Mouse (Mus musculus) cerebellum, adult (tissue): Measurements from ENCODE around the gene Siva1.

Experiments used
- ATAC-seq: cut with Nextera tagmentation; 2 replicates; pipeline ENCODE4 v1.9.2; 2017; ENCODE audit warnings: mild to moderate bottlenecking, moderate library complexity, mixed read lengths; ENCODE audit not compliant: insufficient number of reproducible peaks, low FRiP score, low TSS enrichment

Gene Siva1

DNA sequence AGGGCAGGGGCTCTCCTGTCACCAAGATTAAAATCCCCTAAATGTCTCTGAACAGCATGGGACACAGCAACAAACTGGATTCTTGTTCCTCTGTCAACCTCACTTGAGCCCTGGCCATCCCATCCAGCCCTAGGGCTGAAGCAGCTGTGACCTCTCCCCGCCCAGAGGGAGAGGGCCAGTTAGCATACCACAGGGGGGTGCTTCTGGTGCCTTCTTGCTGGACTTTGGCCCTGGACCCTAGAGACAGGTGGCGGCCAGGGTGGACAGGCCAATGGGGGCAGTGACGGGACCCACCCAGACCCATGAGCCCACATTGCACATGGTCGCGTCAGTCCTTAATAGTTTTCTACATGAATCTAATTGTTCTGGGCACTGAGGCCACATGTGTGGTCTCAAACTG is 9.6 kb downstream of the Siva1 start:
- no peak for ATAC-seq

DNA sequence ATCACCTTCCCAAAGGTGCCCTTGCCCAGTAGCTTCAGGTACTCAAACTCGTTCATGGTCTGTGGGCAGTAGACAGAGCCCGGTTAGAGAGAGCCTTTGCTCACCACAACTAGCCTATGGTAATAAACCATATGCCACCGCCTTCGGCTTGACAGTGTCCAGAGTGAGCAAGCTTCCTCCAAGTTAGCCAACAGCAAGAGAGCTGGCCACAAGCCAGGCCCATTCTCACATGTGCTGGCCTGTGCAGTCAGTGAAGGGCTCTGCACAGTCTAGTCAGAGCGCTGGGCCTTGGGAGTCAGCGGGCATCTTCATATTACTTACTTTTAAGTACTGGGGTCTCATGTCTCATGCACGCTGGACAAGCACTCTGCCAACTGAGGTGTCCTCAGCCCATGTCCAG is 14.1 kb downstream of the Siva1 start:
- ATAC-seq = no peak

- no peak for ATAC-seq
Observed at GRCm38 (mm10) chr12:112659109-112659508, 14.6 kb downstream of the Siva1 start.

DNA sequence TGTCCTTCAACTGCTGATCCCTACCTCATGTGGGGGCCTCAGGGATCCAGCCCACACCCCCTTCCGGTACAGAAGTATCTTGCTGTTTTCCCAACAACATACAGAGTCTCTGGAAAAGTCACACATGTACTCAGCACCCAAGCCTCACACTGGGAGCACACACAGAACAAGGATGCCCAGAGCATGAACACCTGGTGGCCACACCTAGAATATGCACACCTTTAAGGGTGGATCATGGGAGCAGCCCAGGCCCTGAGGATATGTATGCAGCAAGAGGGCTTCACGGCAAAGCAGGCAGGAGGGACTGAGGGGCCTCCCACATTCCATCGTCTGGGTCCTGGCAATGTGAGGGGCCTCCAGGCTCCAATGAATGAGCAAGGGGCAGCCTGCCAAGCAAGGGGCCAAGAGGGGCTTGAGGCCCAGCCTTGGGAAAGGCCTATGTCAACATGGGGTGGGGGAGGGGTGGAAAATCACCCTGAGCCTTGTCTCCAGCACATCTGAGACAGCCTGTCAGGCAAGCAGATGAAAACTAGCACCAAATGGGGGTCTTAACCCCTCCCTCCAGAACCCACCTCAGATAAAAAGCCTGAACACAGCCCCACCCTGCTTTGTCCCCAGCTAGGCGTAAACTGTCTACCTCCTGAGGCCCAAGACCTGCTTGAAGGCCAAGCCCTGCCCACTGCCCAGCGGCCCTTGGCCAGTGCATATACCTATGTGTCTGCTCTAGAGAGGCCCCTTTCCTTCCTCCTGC is 16.3 kb downstream of the Siva1 start:
- ATAC-seq = no peak

- no peak for ATAC-seq
Observed at GRCm38 (mm10) chr12:112661327-112661605, 16.8 kb downstream of the Siva1 start.

DNA sequence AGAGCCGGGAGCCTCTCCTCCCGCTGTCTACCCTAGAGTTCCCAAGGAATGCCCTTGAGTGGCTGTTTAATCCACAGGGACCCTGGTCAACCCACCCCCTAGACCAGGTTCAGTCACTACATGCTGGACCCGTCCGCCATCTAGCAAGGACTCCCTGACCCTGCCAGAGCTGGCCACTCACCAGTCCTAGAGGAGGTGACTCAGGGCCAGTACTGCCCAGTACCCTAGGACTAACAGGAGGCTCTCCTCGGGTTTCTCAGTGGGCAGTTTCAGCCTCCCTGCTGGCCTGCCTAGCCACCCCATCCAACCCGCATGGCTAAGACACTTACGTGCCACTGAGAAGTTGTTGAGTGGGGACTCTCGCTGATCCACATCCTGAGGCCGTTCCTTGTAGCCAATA is 17.4 kb downstream of the Siva1 start:
- ATAC-seq = no peak

GRCm38 (mm10) chr12:112663303-112663702 is 18.8 kb downstream of the Siva1 start:
- ATAC-seq = no peak

- ATAC-seq = no peak
Observed at GRCm38 (mm10) chr12:112663716-112664115, 19.2 kb downstream of the Siva1 start.

DNA sequence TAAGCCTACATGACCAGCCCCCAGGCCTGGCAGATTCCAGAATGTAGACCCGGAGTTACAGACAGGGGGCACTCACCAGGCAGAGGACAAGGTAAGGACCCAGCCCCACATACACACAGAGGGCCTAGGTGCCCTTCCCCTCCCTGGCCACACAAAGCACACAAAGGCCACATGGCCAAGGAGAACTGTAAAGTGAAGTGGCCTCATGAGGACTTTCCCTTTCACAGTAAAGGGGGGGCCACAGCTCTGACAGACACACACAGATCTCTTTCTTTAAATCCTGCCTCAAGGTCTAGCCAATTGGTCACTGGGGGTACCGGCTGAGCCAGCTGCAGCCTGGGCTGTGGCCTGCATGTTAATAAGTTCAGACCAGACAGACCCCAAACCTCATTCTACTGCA is 19.6 kb downstream of the Siva1 start:
- ATAC-seq = no peak

- ATAC-seq = no peak
Observed at GRCm38 (mm10) chr12:112664656-112665055, 20.2 kb downstream of the Siva1 start.

- no peak for ATAC-seq
Observed at GRCm38 (mm10) chr12:112665445-112665844, 21.0 kb downstream of the Siva1 start.

DNA sequence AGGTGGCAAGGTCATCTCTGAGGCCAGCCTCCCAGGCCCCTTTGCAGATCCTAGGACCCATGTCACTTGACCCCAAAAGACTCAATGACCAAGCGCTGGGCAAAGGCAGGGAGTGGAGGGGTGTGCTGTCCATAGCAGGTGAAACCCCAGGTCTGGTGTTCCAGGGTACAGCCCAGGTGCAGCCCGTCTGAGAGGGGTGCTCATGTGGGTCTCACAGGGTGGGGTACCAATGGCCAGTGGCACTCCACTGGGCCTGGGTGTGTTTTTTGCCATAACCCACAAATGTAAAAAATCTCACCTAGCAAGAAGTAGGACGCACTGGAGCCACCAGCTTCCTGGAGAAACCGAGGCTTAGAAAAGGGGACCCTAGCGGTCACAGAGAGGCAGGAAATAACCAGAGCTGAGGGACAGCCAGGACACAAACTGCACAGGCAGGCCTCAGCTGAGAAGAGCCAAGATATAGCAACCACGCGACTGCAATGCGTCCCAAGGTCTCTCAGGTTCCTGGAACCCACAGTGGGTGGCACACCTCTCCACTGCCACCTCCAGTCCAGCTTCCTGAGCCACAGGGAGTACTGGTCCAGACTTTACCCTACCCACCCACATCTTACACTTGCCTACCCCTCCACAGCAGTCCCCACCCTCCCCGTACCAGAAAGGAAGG is 21.5 kb downstream of the Siva1 start:
- ATAC-seq = no peak

DNA sequence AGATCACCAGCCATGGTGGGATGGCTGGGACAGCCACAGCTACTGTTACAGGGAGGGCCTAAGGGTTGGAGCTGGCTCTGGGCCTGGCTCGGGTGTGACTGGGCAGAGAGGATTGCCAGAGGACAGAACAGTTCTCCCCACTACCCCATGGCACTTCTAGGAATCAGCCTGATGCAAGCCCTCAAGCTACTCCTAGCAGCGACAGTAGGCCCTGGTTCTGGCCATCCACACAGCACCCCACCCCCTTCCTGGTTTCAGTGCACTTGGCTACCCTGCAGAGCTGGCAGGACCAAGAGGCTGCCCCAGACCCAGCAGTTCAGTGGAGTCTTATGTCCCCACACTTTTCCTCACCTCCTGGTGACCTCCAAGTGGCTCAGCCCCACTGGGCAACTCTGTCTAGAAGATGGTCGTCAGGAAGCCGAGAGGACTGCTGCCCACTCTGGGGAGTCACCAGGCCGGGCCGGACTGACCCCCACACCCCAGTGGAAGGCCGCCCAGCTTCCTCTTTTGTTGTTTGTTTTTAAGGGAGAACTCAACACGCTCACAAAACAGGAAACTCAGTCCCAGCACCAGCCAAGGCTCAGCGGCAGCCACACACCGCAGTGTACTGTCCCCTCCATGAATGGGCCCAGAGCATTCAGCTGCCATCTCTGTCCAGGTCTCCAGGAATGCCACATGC is 23.3 kb downstream of the Siva1 start:
- no peak for ATAC-seq

- ATAC-seq = no peak
Observed at GRCm38 (mm10) chr12:112670718-112671393, 26.4 kb downstream of the Siva1 start.

DNA sequence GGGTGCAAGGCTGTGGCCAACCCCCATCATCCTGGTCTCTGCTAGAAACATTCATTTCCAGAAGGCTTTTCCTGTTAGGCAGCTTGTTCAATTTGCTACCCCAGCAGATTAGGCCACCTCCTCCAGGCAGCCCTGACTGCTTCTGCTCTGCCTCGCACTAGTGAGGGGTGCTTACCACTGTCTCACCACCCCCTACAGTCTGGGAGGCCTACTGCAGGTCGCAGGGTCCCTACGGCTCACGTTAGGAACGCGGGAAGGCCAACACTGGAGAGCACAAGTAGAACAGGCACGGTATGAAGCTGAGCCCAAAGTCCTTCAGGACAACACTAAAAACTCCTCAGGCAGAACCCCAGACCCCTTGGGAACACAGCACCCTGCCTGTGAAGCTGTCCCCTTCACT is 27.4 kb downstream of the Siva1 start:
- no peak for ATAC-seq

GRCm38 (mm10) chr12:112672744-112673575 is 28.5 kb downstream of the Siva1 start:
- no peak for ATAC-seq

DNA sequence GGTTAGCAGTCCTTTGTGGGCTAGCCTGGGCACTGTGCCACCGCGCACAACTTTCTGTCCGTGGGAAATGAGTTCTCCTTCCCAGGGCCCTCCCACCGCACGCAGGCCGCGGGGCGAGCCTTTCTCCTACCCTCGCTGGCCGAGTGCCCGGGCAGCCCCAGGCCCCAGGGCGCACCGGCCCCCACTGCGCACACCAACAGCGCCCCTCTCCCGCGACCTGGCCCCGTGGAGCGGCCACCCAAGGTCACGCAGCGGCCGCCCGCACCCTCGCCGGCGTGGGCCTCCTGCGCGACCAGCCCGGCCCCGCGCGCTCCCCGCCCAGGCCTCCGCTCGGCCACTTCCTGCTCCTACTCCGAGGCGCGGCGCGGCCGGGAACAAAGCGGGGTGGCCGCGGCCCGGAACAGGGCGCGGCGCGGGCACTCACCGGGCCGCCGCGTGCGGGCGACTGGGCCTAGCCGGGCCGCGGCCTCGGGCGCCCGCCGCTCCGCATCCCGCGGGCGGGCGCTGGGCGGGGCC is 29.2 kb downstream of the Siva1 start:
- ATAC-seq = no peak

GRCm38 (mm10) chr12:112674132-112675011 is 29.9 kb downstream of the Siva1 start, which contains the start of gene Akt1:
TSS of gene Akt1 (minus strand) at chr12:112674884.
- ATAC-seq = no peak
